Mouse (Mus musculus) spleen, postnatal 14 days (tissue): ENCODE data around the gene Phkb.
A peak's percentile ranks its signal among the peaks of the same experiment; 100 is the strongest.
"Not testable (repeated sequence)": the region's sequence is repeated elsewhere in the genome, so short reads cannot be mapped to it uniquely, and the experiment has no call there.

Experiments used
- DNase-seq, 2 experiments: peaks; one replicate each; pipeline ENCODE4 v3.0.0; 2021 to 2022; ENCODE audit warnings: low spot score in 2 of 2

Phkb gene

GRCm38 (mm10) chr8:85840657-85841488 lies at the start of gene Phkb, which contains the start of gene Itfg1:
Gene Phkb (plus strand): TSS chr8:85840959.
Gene Itfg1 (minus strand): TSS chr8:85840921.
- DNase-seq: peak; percentile 77 to 90

- not testable (repeated sequence) for DNase-seq
Observed at GRCm38 (mm10) chr8:85796392-85796791, 44.4 kb upstream of the Phkb start.

- DNase-seq: no peak
Observed at GRCm38 (mm10) chr8:85800164-85800563, 40.6 kb upstream of the Phkb start.

- no peak for DNase-seq
Observed at GRCm38 (mm10) chr8:85801408-85801807, 39.4 kb upstream of the Phkb start.

- no peak for DNase-seq
Observed at GRCm38 (mm10) chr8:85813621-85814020, 27.1 kb upstream of the Phkb start.

GRCm38 (mm10) chr8:85839916-85840656 lies 673 bp upstream of the Phkb start:
- DNase-seq: no peak

GRCm38 (mm10) chr8:85841489-85841795 lies 683 bp downstream of the Phkb start:
- DNase-seq: no peak

GRCm38 (mm10) chr8:85845887-85846286 lies 5.1 kb downstream of the Phkb start:
- no peak for DNase-seq

- DNase-seq: no peak
Observed at GRCm38 (mm10) chr8:85854220-85855123, 13.7 kb downstream of the Phkb start.

GRCm38 (mm10) chr8:85857227-85857896 lies 16.6 kb downstream of the Phkb start:
- not testable (repeated sequence) for DNase-seq

GRCm38 (mm10) chr8:85860612-85861011 lies 19.9 kb downstream of the Phkb start:
- DNase-seq: no peak

GRCm38 (mm10) chr8:85862381-85862780 lies 21.6 kb downstream of the Phkb start:
- DNase-seq: no peak

- no peak for DNase-seq
Observed at GRCm38 (mm10) chr8:85871660-85872059, 30.9 kb downstream of the Phkb start.

- DNase-seq: no peak
Observed at GRCm38 (mm10) chr8:85877976-85878375, 37.2 kb downstream of the Phkb start.

- DNase-seq: no peak
Observed at GRCm38 (mm10) chr8:85879624-85880023, 38.9 kb downstream of the Phkb start.

- DNase-seq: no peak
Observed at GRCm38 (mm10) chr8:85884811-85885210, 44.1 kb downstream of the Phkb start.

- DNase-seq: no peak
Observed at GRCm38 (mm10) chr8:85897636-85898035, 56.9 kb downstream of the Phkb start.

GRCm38 (mm10) chr8:85924991-85925390 lies 84.2 kb downstream of the Phkb start:
- no peak for DNase-seq

GRCm38 (mm10) chr8:85925574-85925973 lies 84.8 kb downstream of the Phkb start:
- no peak for DNase-seq

GRCm38 (mm10) chr8:85926107-85926506 lies 85.3 kb downstream of the Phkb start:
- no peak for DNase-seq

- no peak for DNase-seq
Observed at GRCm38 (mm10) chr8:85936148-85936547, 95.4 kb downstream of the Phkb start.
